Mouse (Mus musculus) olfactory bulb, adult 2 months (tissue): ENCODE results near the gene Atg4c.

Experiments
- CTCF ChIP-seq: fragments of 200-500 bp; IDR thresholded peaks from 2 replicates; pipeline ENCODE4 v1.5.1; 2012; ENCODE audit warnings: low read depth, mild to moderate bottlenecking, low read length, moderate library complexity; ENCODE audit not compliant: insufficient read depth
- POLR2A ChIP-seq: fragments of 200-500 bp; IDR thresholded peaks from 2 replicates; pipeline ENCODE4 v1.6.1; 2012; ENCODE audit warnings: mild to moderate bottlenecking, low read depth, low read length, moderate library complexity; ENCODE audit not compliant: insufficient read depth

GRCm38 (mm10) chr4:99177255-99177654 lies 16.5 kb upstream of the Atg4c start:
- no peak for TF ChIP-seq POLR2A
- TF ChIP-seq CTCF, result no peak
